Mouse (Mus musculus) forebrain, embryonic 10.5 days (tissue): Measurements from ENCODE around the gene Trim44. TPM values are rescaled to one million over a fixed set of nuclear protein-coding genes. Genes with fewer than 3 reads are reported as not detected.
A peak's percentile ranks its signal among the peaks of the same experiment; 100 is the strongest.

Experiments used
- DNase-seq: peaks from one replicate; pipeline ENCODE4 v3.0.0-alpha.2; 2017; ENCODE audit warnings: low spot score; ENCODE audit errors: extremely low spot score
- H3K27ac ChIP-seq: fragments of 300-500 bp; sonication (generic); 2 replicates; pipeline ENCODE4 v1.5.1; 2016; ENCODE audit warnings: mild to moderate bottlenecking
- H3K27me3 ChIP-seq: fragments of 300-500 bp; sonication (generic); 2 replicates; pipeline ENCODE4 v1.6.1; 2016; ENCODE audit warnings: mild to moderate bottlenecking; ENCODE audit not compliant: poor library complexity, severe bottlenecking
- H3K36me3 ChIP-seq: fragments of 300-500 bp; sonication (generic); replicated peaks from 2 replicates; pipeline ENCODE4 v1.6.1; 2016; ENCODE audit warnings: mild to moderate bottlenecking, moderate library complexity
- H3K4me1 ChIP-seq: fragments of 300-500 bp; sonication (generic); 2 replicates; pipeline ENCODE4 v1.6.1; 2016
- H3K4me3 ChIP-seq: fragments of 300-500 bp; sonication (generic); 2 replicates; pipeline ENCODE4 v1.5.1; 2016; ENCODE audit warnings: mild to moderate bottlenecking, moderate library complexity
- H3K9me3 ChIP-seq: fragments of 300-500 bp; sonication (generic); 2 replicates; pipeline ENCODE4 v1.6.1; 2016; ENCODE audit warnings: mild to moderate bottlenecking, moderate library complexity
- WGBS: fragments of 180-500 bp; shearing (Covaris S2); methylation state at CpG from one replicate; pipeline ENCODE4 v1.1.7; 2016; 5-methylcytosine and 5-hydroxymethylcytosine counted together
- polyA plus RNA-seq: library from polyadenylated mRNA; unstranded; fragments of >200 nt; fragmentation: Nextera tagmentation; extraction: Ambion mirVana; gene quantifications from 2 replicates; pipeline ENCODE4 v1.2.1, GENCODE M21; 2016

Gene Trim44
- polyA plus RNA-seq, 1 experiment from 2014 or later, result 21.9 TPM

DNA sequence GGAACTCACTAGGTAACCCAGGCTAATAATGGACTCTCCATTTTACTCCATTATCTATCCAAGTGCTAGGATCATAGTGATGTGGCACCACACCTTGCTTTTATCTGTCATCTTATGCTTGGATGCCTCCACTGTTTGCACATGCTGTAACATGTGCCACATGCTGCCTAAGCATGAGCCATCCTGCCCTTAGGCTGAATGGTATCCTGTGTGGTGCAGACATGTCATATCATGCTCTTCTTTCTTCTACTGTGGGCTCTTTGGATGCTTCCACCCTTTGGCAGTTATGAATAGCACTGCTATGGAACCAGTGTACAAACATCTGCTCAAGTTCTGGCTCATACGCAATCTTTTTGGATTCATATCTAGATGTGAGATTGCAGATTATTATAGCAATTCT, 26.3 kb upstream of the Trim44 start:
- Histone ChIP-seq H3K9me3 (no peaks in the 10 kb centered on the region), H3K27ac (no peak overlapping the region), H3K4me3 (no peak overlapping the region), H3K27me3 (0 out of 2 replicates have a peak, but pooled peaks cover 10% of the 10 kb centered on the region), H3K36me3 (no peaks in the 10 kb centered on the region), H3K4me1 (peaks cover 7% of the 10 kb centered on the region)
- DNase-seq, result no peak
- WGBS, result 98% methylated on average over 1 of the region's 1 CpGs

- Histone ChIP-seq H3K9me3 (no peaks in the 10 kb centered on the region), H3K4me3 (no peak overlapping the region), H3K27ac (no peak overlapping the region), H3K27me3 (0 out of 2 replicates have a peak, but pooled peaks cover 10% of the 10 kb centered on the region), H3K4me1 (peaks cover 4% of the 10 kb centered on the region), H3K36me3 (no peaks in the 10 kb centered on the region)
- no peak for DNase-seq
- 89% methylated on average over 4 of the region's 4 CpGs for WGBS
These were observed 23.5 kb upstream of the Trim44 start for GRCm38 (mm10) chr2:102431084-102431483.

DNA sequence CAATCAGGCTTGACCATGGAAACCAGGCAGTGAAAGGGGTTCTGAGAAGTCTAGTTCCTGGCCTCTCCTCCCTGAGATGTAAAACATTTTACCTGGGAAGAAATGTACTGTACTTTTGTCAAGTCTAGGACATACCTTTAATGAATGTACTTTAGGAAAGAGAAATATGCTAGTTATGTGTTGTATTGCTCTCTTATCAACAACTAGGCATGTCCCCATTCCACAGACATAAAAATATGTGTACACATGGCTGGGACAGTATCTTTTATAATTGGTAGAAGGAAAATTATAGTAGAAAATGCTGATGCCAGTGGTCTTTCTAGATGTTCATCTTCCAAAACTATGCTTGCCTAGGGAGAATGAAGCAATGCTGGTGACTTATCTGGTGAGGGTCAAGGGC, 20.3 kb upstream of the Trim44 start:
- Histone ChIP-seq H3K9me3 (no peaks in the 10 kb centered on the region), H3K4me1 (peaks cover 4% of the 10 kb centered on the region), H3K36me3 (no peaks in the 10 kb centered on the region), H3K27ac (no peak overlapping the region), H3K4me3 (no peak overlapping the region), H3K27me3 (no peaks in the 10 kb centered on the region)
- DNase-seq, result no peak

- Histone ChIP-seq H3K27ac (no peak overlapping the region), H3K4me3 (no peak overlapping the region), H3K4me1 (peaks cover 4% of the 10 kb centered on the region), H3K27me3 (no peaks in the 10 kb centered on the region), H3K9me3 (no peaks in the 10 kb centered on the region), H3K36me3 (no peaks in the 10 kb centered on the region)
- no peak for DNase-seq
- 49% methylated on average over 3 of the region's 3 CpGs for WGBS
These were observed 18.8 kb upstream of the Trim44 start for GRCm38 (mm10) chr2:102426434-102426833.

DNA sequence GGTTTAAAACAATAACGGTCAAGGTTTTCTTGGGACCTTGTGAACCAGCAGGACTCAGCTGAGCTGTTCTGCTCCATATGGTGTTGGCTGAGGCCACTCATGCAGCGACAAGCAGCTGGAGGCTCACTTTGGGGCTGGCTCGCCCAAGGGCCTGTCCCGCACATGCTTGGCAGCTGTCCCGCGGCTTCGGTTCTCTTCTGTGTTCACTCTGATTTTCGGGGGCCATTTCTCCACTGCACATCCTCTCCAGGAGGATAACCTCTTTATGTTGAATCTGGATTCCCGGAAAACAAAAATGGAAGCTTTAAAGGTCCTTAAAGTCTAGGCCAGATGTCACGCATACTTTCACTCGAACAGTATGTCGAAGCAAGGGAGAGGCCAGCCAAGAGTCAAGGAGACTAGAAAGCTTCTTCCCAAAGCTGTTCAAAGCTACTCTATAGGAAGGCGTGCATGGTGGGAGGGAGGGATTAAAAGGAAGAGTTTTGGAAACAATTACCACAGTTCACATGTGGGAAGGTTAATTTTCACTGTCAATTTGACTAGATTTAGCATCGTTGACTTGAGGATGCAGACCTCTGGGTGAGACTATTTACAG, 8.6 kb upstream of the Trim44 start:
- 91% methylated on average over 14 of the region's 14 CpGs for WGBS
- Histone ChIP-seq H3K36me3 (no peaks in the 10 kb centered on the region), H3K9me3 (no peaks in the 10 kb centered on the region), H3K27me3 (no peaks in the 10 kb centered on the region), H3K4me1 (no peaks in the 10 kb centered on the region), H3K4me3 (no peak overlapping the region), H3K27ac (no peak overlapping the region)
- no peak for DNase-seq

DNA sequence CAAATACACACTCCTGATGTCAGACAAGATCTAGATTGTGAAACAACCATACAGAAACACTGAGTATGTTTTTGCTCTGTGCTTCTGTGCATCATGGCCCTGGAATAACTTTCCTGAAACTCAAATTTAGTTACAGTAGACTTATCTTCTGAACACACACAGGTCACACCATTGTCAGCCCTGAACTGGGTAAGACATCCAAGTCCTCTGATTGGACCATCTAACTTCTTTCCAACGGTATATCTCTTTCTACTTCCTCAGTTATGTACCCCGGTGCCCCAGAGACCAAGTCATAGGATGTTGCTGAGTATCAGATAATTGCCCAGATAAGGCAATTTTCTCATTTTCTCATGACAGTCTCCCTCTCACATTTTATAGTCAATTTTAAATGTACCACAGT, 5.1 kb upstream of the Trim44 start:
- Histone ChIP-seq H3K4me1 (peaks cover 10% of the 10 kb centered on the region), H3K9me3 (no peaks in the 10 kb centered on the region), H3K27ac (no peak overlapping the region), H3K36me3 (no peaks in the 10 kb centered on the region), H3K4me3 (no peak overlapping the region), H3K27me3 (no peaks in the 10 kb centered on the region; the same call in 1 of the 2 replicates)
- no peak for DNase-seq
- WGBS, result 90% methylated on average over 2 of the region's 2 CpGs

DNA sequence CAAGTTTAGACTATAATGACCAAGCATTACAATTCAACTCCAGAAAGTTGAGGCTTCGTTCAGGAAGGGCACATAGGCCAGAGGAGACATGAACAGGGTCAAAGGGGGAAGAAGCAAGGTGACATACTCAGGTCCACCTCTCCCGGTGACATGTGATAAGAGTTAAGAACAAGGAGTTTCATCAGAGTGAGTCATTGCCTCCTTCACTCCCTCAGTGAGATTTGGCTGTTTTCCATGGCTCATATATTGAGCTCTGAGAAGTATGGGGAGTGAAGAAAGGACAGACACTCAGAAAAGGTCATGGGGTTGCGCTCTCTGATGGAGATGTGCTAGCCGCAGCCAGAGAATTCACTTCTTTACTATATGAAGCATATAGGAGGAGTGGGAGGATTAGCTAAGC, 3.0 kb upstream of the Trim44 start:
- Histone ChIP-seq H3K27me3 (peaks cover 9% of the 10 kb centered on the region; the same call in 1 of the 2 replicates), H3K4me3 (no peak overlapping the region), H3K36me3 (no peaks in the 10 kb centered on the region), H3K27ac (no peak overlapping the region), H3K4me1 (peaks cover 24% of the 10 kb centered on the region), H3K9me3 (no peaks in the 10 kb centered on the region)
- 86% methylated on average over 4 of the region's 4 CpGs for WGBS
- no peak for DNase-seq

DNA sequence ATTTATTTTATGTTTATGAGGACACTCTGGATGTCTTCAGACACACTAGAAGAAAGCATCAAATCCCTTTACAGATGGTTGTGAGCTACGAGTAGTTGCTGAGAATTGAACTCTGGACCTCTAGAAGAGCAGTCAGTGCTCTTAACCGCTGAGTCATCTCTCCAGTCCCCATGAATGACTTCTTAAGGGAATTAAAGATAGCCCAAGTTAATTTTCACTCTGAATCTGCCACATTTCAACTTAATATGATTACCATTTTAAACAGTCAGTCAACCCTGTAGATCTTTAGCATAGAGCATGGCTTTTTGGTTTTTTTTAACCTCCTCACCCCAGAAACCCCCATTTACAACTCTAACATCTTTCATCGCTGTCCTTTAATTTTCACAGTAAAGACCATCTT, 2.1 kb upstream of the Trim44 start:
- no peaks in the 10 kb centered on the region for H3K9me3 ChIP-seq
- WGBS, result 91% methylated on average over 3 of the region's 3 CpGs
- no peaks in the 10 kb centered on the region for H3K36me3 ChIP-seq
- no peak overlapping the region for H3K4me3 ChIP-seq
- H3K4me1 ChIP-seq, result peaks cover 24% of the 10 kb centered on the region
- peaks cover 9% of the 10 kb centered on the region; the same call in 1 of the 2 replicates for H3K27me3 ChIP-seq
- DNase-seq, result no peak
- no peak overlapping the region for H3K27ac ChIP-seq

DNA sequence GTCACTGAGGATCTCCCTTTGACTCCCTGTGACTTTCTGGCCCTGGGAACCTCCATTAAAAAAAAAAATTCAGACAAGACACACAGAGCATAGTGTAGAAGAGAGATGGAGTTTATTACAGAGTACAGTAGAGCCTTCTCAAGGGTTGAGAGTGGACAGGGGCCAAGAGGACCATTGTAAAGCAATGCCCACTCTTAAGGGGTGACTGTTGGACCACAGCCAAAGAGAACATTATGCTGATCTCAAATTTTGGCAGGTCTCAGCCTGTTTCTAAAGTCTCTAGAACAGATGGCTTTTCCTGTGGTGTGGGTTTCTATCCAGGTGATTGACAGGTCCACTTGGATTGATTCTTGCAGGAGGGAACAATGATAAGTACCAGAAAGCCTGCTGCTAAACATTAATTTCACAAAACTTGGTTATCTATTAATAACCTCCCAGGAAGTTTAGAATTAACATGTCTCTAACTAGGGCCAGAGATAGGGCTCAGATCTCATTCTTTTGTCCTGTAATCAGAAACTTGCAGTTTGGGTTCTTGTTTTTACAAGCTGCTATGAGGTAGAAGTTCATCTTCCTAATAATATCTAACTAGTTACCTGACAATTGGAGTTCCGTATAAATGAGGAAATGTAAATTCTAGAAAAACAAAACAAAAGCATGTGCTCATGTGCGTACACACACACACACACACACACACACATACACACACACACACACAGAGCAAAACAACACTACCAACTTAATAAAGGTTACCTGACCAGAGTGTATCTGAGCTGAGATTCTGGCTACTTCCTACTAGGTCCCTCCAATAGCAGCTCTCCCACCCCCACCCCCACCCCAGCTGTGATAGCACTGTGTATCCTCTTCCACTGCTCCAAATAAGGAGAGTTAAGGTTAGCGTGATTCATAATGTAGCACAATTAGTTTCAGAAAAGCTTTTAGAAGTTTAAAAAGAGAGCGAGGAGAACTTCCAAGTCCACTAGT, 1.0 kb downstream of the Trim44 start:
- Histone ChIP-seq H3K36me3 (no peaks in the 10 kb centered on the region), H3K9me3 (no peaks in the 10 kb centered on the region), H3K4me1 (peaks cover 25% of the 10 kb centered on the region), H3K27me3 (peaks cover 12% of the 10 kb centered on the region; the same call in 1 of the 2 replicates), H3K27ac (no peak overlapping the region), H3K4me3 (no peak overlapping the region)
- no peak for DNase-seq
- WGBS, result 73% methylated on average over 4 of the region's 4 CpGs

DNA sequence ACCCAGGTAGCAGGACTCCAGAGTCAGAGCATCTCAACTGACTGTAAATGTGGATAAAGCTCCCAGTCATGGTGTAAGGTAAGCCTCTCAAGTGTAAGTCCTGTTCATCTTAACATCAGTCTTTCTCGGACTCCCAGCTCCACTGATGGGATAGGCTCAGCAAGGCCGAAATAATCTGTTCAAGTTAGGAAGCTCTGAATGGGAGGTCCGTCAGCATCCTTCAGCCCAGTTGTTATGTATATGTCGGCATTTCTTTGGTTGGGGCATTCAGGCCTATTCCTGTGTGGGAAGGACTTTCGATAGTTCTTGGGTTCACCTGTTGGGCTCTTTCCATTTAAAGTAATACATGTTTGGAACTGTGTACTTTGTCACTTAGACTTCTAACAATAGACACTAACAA, 3.6 kb downstream of the Trim44 start:
- Histone ChIP-seq H3K4me3 (no peak overlapping the region), H3K4me1 (peaks cover 50% of the 10 kb centered on the region), H3K27me3 (peaks cover 12% of the 10 kb centered on the region; the same call in 1 of the 2 replicates), H3K9me3 (peaks cover 7% of the 10 kb centered on the region; the same call in 1 of the 2 replicates), H3K36me3 (peaks cover 10% of the 10 kb centered on the region), H3K27ac (no peak overlapping the region)
- DNase-seq, result no peak
- WGBS, result 80% methylated on average over 5 of the region's 5 CpGs

DNA sequence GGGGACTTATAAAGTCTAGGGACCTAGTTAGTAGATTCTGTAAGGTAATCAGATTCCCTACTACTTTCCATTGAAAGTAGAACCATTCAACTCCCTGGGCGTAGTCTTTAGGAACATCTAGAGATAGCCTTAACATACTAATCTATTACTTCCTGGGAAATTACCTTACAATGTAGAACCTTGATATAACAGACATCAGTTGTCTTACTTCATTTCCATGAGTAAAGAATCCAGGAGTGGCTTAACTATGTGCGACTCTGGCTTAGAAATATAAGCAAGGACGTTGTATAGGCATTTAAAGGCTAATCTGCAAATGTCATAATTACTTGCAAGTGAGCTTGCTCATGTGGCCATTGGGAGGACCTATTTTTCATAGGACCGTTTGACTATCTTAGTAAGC, 4.3 kb downstream of the Trim44 start:
- Histone ChIP-seq H3K9me3 (peaks cover 7% of the 10 kb centered on the region; the same call in 1 of the 2 replicates), H3K4me1 (peaks cover 46% of the 10 kb centered on the region), H3K27me3 (peaks cover 12% of the 10 kb centered on the region; the same call in 1 of the 2 replicates), H3K27ac (no peak overlapping the region), H3K4me3 (no peak overlapping the region), H3K36me3 (peaks cover 14% of the 10 kb centered on the region)
- 88% methylated on average over 4 of the region's 4 CpGs for WGBS
- DNase-seq, result no peak

GRCm38 (mm10) chr2:102401352-102401692, 6.3 kb downstream of the Trim44 start:
- Histone ChIP-seq H3K4me3 (peak overlapping the region; percentile 68), H3K27ac (peak overlapping the region; percentile 93)
- 30% methylated on average over 6 of the region's 6 CpGs for WGBS

More at GRCm38 (mm10) chr2:102401352-102401692, 6.3 kb downstream of the Trim44 start:
- DNase-seq, result no peak
- Histone ChIP-seq H3K36me3 (peaks cover 19% of the 10 kb centered on the region), H3K4me1 (peaks cover 27% of the 10 kb centered on the region), H3K27me3 (peaks cover 9% of the 10 kb centered on the region; the same call in 1 of the 2 replicates), H3K9me3 (peaks cover 7% of the 10 kb centered on the region; the same call in 1 of the 2 replicates)
